Mouse (Mus musculus) liver, embryonic 11.5 days (tissue): Measurements from ENCODE around the gene Ppm1m. TPM values are rescaled to one million over a fixed set of nuclear protein-coding genes. Genes with fewer than 3 reads are reported as not detected.

Source experiments
- ATAC-seq: fragments of 200-750 bp; cut with Nextera tagmentation; replicated peaks from 2 replicates; pipeline ENCODE4 v1.8.0; 2017; ENCODE audit warnings: moderate number of reproducible peaks, mild to moderate bottlenecking, moderate TSS enrichment, moderate library complexity; ENCODE audit not compliant: low FRiP score
- DNase-seq: peaks from one replicate; pipeline ENCODE4 v3.0.0-alpha.2; 2017; ENCODE audit warnings: low spot score
- H3K27ac ChIP-seq: fragments of 300-500 bp; sonication (generic); 2 replicates; pipeline ENCODE4 v1.5.1; 2014; ENCODE audit warnings: mild to moderate bottlenecking, low read depth, low read length, control low read depth
- H3K27me3 ChIP-seq: fragments of 300-500 bp; sonication (generic); replicated peaks from 2 replicates; pipeline ENCODE4 v1.6.1; 2014; ENCODE audit warnings: low read length, mixed read lengths; ENCODE audit not compliant: control insufficient read depth, insufficient read depth
- H3K36me3 ChIP-seq: fragments of 300-500 bp; sonication (generic); 2 replicates; pipeline ENCODE4 v1.6.1; 2014; ENCODE audit warnings: mild to moderate bottlenecking, low read length, moderate library complexity, mixed read lengths; ENCODE audit not compliant: control insufficient read depth, insufficient read depth
- H3K4me1 ChIP-seq: fragments of 300-500 bp; sonication (generic); replicated peaks from 2 replicates; pipeline ENCODE4 v1.6.1; 2014; ENCODE audit warnings: low read length, mixed read lengths; ENCODE audit not compliant: control insufficient read depth, insufficient read depth
- H3K4me2 ChIP-seq: fragments of 300-500 bp; sonication (generic); 2 replicates; pipeline ENCODE4 v1.6.1; 2014; ENCODE audit warnings: mild to moderate bottlenecking, control low read depth, moderate library complexity
- H3K4me3 ChIP-seq: fragments of 300-500 bp; sonication (generic); 2 replicates; pipeline ENCODE4 v1.5.1; 2014; ENCODE audit warnings: low read depth, low read length, control low read depth
- H3K9ac ChIP-seq: fragments of 300-500 bp; sonication (generic); 2 replicates; pipeline ENCODE4 v1.6.1; 2014; ENCODE audit warnings: low read depth, low read length, control low read depth
- H3K9me3 ChIP-seq: fragments of 300-500 bp; sonication (generic); 2 replicates; pipeline ENCODE4 v1.6.1; 2016; ENCODE audit warnings: low read length, inconsistent platforms, mixed read lengths; ENCODE audit not compliant: control insufficient read depth
- WGBS: fragments of 180-500 bp; shearing (Covaris S2); extraction: QIAGEN DNeasy Blood & Tissue Kit; methylation state at CpG from one replicate; pipeline ENCODE4 v1.1.7; 2014; 5-methylcytosine and 5-hydroxymethylcytosine counted together
- polyA plus RNA-seq: library from polyadenylated mRNA; unstranded; fragments of >200 nt; fragmentation: Nextera tagmentation; extraction: Ambion mirVana; gene quantifications from 2 replicates; pipeline ENCODE4 v1.2.1, GENCODE M21; 2014

The Ppm1m gene
- polyA plus RNA-seq, 1 experiment from 2014 or later, result 25.3 TPM

GRCm38 (mm10) chr9:106192024-106192423 lies 7.5 kb downstream of the Ppm1m start:
- no peak overlapping the region for H3K9ac ChIP-seq
- peaks cover 47% of the 10 kb centered on the region for H3K36me3 ChIP-seq
- no peaks in the 10 kb centered on the region for H3K9me3 ChIP-seq
- H3K4me2 ChIP-seq, result no peak overlapping the region
- H3K4me1 ChIP-seq, result no peaks in the 10 kb centered on the region
- WGBS, result 93% methylated on average over 8 of the region's 8 CpGs
- no peaks in the 10 kb centered on the region for H3K27me3 ChIP-seq
- no peak overlapping the region for H3K4me3 ChIP-seq
- no peak for ATAC-seq
- no peak overlapping the region for H3K27ac ChIP-seq
- DNase-seq, result no peak

- H3K4me2 ChIP-seq, result no peak overlapping the region
- no peak overlapping the region for H3K4me3 ChIP-seq
- no peaks in the 10 kb centered on the region for H3K9me3 ChIP-seq
- H3K27ac ChIP-seq, result no peak overlapping the region
- no peak overlapping the region for H3K9ac ChIP-seq
- 89% methylated on average over 1 of the region's 1 CpGs for WGBS
- no peaks in the 10 kb centered on the region for H3K4me1 ChIP-seq
- ATAC-seq, result no peak
- peaks cover 54% of the 10 kb centered on the region for H3K36me3 ChIP-seq
- no peak for DNase-seq
- no peaks in the 10 kb centered on the region for H3K27me3 ChIP-seq
Observed at GRCm38 (mm10) chr9:106191355-106191754, 8.2 kb downstream of the Ppm1m start.

DNA sequence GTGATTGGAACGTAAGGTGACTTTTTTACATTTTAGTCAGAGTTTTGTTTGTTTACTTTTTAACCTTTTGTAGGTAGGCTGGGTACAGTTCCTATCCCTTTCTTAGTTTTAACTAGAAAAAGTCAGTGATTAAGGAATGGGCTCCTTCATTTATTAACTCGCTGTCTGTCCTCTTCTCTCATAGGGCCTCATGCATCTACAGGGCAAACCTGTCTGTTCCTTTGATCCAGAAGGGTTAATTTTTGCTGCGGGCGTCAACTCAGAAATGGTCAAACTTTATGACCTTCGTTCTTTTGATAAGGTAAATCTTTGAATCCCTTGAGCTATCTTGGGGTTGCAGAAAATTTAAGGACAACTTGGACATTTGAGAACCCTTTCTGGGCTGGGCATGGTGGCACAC lies 15.6 kb downstream of the Ppm1m start:
- H3K27ac ChIP-seq, result no peak overlapping the region
- no peaks in the 10 kb centered on the region for H3K4me1 ChIP-seq
- no peak overlapping the region for H3K9ac ChIP-seq
- no peak overlapping the region for H3K4me3 ChIP-seq
- ATAC-seq (no peak), DNase-seq (no peak)
- H3K36me3 ChIP-seq, result peaks cover 61% of the 10 kb centered on the region
- no peaks in the 10 kb centered on the region for H3K9me3 ChIP-seq
- no peaks in the 10 kb centered on the region for H3K27me3 ChIP-seq
- WGBS, result 92% methylated on average over 5 of the region's 5 CpGs
- H3K4me2 ChIP-seq, result no peak overlapping the region

- no peak overlapping the region for H3K4me2 ChIP-seq
- no peak for DNase-seq
- no peak overlapping the region for H3K27ac ChIP-seq
- WGBS, result 88% methylated on average over 4 of the region's 4 CpGs
- H3K4me1 ChIP-seq, result no peaks in the 10 kb centered on the region
- ATAC-seq, result no peak
- H3K36me3 ChIP-seq, result peaks cover 58% of the 10 kb centered on the region
- no peaks in the 10 kb centered on the region for H3K9me3 ChIP-seq
- H3K4me3 ChIP-seq, result no peak overlapping the region
- no peaks in the 10 kb centered on the region for H3K27me3 ChIP-seq
- H3K9ac ChIP-seq, result no peak overlapping the region
Observed at GRCm38 (mm10) chr9:106182146-106182545, 17.4 kb downstream of the Ppm1m start.

DNA sequence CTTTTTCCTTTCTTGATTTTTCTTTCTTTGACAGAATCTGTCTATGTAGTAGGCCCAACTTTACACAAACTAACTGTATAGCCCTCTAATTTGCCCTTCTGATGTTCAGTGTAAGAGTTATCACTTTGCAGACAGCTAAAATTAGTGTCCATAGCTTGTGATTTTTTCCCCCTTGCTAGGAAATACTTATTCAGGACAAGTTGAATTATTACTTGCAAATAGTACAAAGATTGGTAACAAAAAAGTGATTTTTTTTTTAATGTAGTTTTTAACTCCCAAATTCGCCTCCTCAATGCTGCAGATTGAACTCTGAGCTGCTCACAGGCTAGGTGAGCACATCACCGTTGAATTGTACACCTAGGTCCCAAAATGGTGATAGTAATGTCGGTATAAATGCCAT lies 19.6 kb downstream of the Ppm1m start:
- 93% methylated on average over 3 of the region's 3 CpGs for WGBS
- Histone ChIP-seq H3K4me3 (no peak overlapping the region), H3K9ac (no peak overlapping the region), H3K27me3 (no peaks in the 10 kb centered on the region), H3K36me3 (peaks cover 45% of the 10 kb centered on the region), H3K4me1 (peaks cover 5% of the 10 kb centered on the region; the same call in 1 of the 2 replicates), H3K27ac (no peak overlapping the region), H3K9me3 (no peaks in the 10 kb centered on the region), H3K4me2 (no peak overlapping the region)
- ATAC-seq, result no peak
- DNase-seq, result no peak

DNA sequence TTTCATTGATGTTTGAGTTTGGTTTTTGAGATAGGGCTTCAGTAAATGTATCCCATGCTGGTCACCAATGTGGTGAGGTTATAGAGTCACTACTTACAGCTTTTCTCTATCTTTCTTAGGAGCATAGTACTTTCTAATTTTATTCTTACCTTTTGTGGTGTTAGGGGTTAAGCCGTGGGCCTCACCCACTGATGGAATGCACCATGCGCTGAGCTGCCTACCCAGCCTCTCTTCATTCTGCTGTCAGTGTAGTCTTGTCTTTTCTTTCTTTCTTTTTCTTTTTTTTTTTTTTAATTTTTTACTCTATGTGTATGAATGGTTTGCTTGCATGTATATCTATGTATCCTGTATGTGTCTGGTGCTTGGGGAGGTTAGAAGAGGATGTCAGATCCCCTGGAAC lies 20.1 kb downstream of the Ppm1m start:
- H3K27ac ChIP-seq, result no peak overlapping the region
- peaks cover 41% of the 10 kb centered on the region for H3K36me3 ChIP-seq
- WGBS, result 90% methylated on average over 2 of the region's 2 CpGs
- H3K4me1 ChIP-seq, result peaks cover 10% of the 10 kb centered on the region; the same call in 1 of the 2 replicates
- no peak overlapping the region for H3K9ac ChIP-seq
- H3K4me2 ChIP-seq, result no peak overlapping the region
- H3K4me3 ChIP-seq, result no peak overlapping the region
- H3K27me3 ChIP-seq, result no peaks in the 10 kb centered on the region
- ATAC-seq, result no peak
- H3K9me3 ChIP-seq, result no peaks in the 10 kb centered on the region
- DNase-seq, result no peak

- WGBS, result 93% methylated on average over 6 of the region's 6 CpGs
- peaks cover 36% of the 10 kb centered on the region for H3K36me3 ChIP-seq
Observed at GRCm38 (mm10) chr9:106177799-106178198, 21.7 kb downstream of the Ppm1m start.

GRCm38 (mm10) chr9:106176769-106177168 lies 22.8 kb downstream of the Ppm1m start:
- H3K9ac ChIP-seq, result no peak overlapping the region
- H3K27ac ChIP-seq, result no peak overlapping the region
- no peak overlapping the region for H3K4me2 ChIP-seq
- H3K4me1 ChIP-seq, result peaks cover 25% of the 10 kb centered on the region
- no peak for DNase-seq
- no peaks in the 10 kb centered on the region for H3K27me3 ChIP-seq
- H3K4me3 ChIP-seq, result no peak overlapping the region
- ATAC-seq, result no peak
- peaks cover 33% of the 10 kb centered on the region for H3K36me3 ChIP-seq
- 89% methylated on average over 5 of the region's 5 CpGs for WGBS
- H3K9me3 ChIP-seq, result no peaks in the 10 kb centered on the region

More at GRCm38 (mm10) chr9:106177799-106178198, 21.7 kb downstream of the Ppm1m start:
- Histone ChIP-seq H3K9ac (no peak overlapping the region), H3K27ac (no peak overlapping the region), H3K27me3 (no peaks in the 10 kb centered on the region), H3K9me3 (no peaks in the 10 kb centered on the region), H3K4me1 (peaks cover 24% of the 10 kb centered on the region), H3K4me2 (no peak overlapping the region), H3K4me3 (no peak overlapping the region)
- no peak for ATAC-seq
- DNase-seq, result no peak

DNA sequence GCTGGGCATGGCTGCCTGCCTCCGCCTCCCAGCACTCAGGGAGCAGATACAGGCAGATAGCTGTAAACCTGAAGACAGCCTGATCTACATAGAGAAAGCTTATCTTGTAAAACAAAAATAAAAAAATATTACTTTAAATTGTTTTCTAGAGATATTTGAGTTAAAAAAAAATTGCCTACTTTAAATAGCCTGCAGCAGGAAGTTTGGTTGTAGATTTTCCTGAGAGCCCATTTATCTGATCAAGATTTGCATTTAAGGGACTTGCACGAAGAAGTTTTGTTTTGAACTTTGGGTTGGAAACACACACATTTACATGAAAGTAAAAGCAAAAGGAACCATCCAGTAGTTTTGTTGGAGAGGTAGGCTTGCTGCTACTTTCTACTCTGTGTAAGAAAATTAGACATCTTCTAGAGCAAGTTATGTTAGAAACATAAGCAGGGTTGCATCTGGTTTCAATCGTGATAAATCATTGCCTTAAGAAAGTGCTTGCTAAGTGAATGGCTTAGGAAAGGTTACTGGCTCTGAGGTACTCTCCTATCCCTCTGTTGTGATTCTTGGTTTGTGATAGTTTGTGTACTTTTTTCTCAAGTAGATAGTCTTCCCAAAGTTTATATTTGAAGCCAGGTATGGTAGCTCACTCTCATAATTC lies 23.9 kb downstream of the Ppm1m start:
- Histone ChIP-seq H3K9me3 (no peaks in the 10 kb centered on the region), H3K27me3 (no peaks in the 10 kb centered on the region), H3K36me3 (peaks cover 24% of the 10 kb centered on the region), H3K4me2 (no peak overlapping the region), H3K9ac (no peak overlapping the region), H3K4me1 (peaks cover 25% of the 10 kb centered on the region), H3K27ac (no peak overlapping the region), H3K4me3 (no peak overlapping the region)
- 68% methylated on average over 3 of the region's 3 CpGs for WGBS
- DNase-seq, result no peak
- ATAC-seq, result no peak
